Mouse (Mus musculus) mammary gland, adult 2 months (tissue): ENCODE measurements around the gene Slco1a5. TPM values are rescaled to one million over a fixed set of nuclear protein-coding genes. Genes with fewer than 3 reads are reported as not detected.

ENCODE experiments used
- polyA plus RNA-seq: library from polyadenylated mRNA; depleted of rRNA; stranded (reverse); fragments of >200 nt; gene quantifications from 2 replicates; pipeline ENCODE4 v1.2.3, GENCODE M21; 2012; ENCODE audit warnings: low replicate concordance; rRNA removed

Slco1a5 gene
- polyA plus RNA-seq = 0.18 and 0.52 TPM in 2 replicates

GRCm38 (mm10) chr6:142322881-142323280 is at the start of gene Slco1a5:
Gene Slco1a5, minus strand, starts transcription at chr6:142322981.

GRCm38 (mm10) chr6:142345440-142346038 is 22.8 kb upstream of the Slco1a5 start, which contains the start of gene Pyroxd1:
Gene Pyroxd1, plus strand, starts transcription at chr6:142345654.

GRCm38 (mm10) chr6:142298098-142298497 is 24.7 kb downstream of the Slco1a5 start, which contains the start of gene Iapp:
Gene Iapp, plus strand, starts transcription at chr6:142298423.

GRCm38 (mm10) chr6:142208421-142208820 is 114.4 kb downstream of the Slco1a5 start, which contains the start of gene Slco1a6:
Gene Slco1a6, minus strand, starts transcription at chr6:142208521.

Other genes with a start within 250 kb of the Slco1a5 start
- not detected in 2 replicates for gene Slco1a6, start 114.5 kb downstream of the Slco1a5 start, polyA plus RNA-seq
- gene Iapp, start 24.6 kb downstream of the Slco1a5 start, polyA plus RNA-seq = not detected in 2 replicates
- 3.9 and 5.0 TPM in 2 replicates for gene Pyroxd1, start 22.7 kb upstream of the Slco1a5 start, polyA plus RNA-seq
- 4.1 and 7.9 TPM in 2 replicates for gene Recql, start 64.1 kb upstream of the Slco1a5 start, polyA plus RNA-seq
- gene Golt1b, start 64.2 kb upstream of the Slco1a5 start, polyA plus RNA-seq = 3.2 and 9.8 TPM in 2 replicates
- 0.41 and 0.66 TPM in 2 replicates for gene Spx, start 90.5 kb upstream of the Slco1a5 start, polyA plus RNA-seq
- 7.7 and 11.4 TPM in 2 replicates for gene Gys2, start 150.1 kb upstream of the Slco1a5 start, polyA plus RNA-seq
- 45.7 and 188 TPM in 2 replicates for gene Ldhb, start 185.0 kb upstream of the Slco1a5 start, polyA plus RNA-seq
- 16.7 and 22.0 TPM in 2 replicates for gene Kcnj8, start 248.6 kb upstream of the Slco1a5 start, polyA plus RNA-seq